Mouse (Mus musculus): ENCODE data around the gene Itpr1. TPM values are rescaled to one million over a fixed set of nuclear protein-coding genes. Genes with fewer than 3 reads are reported as not detected.

Itpr1 gene
- polyA plus RNA-seq, 1 experiment: not detected

DNA sequence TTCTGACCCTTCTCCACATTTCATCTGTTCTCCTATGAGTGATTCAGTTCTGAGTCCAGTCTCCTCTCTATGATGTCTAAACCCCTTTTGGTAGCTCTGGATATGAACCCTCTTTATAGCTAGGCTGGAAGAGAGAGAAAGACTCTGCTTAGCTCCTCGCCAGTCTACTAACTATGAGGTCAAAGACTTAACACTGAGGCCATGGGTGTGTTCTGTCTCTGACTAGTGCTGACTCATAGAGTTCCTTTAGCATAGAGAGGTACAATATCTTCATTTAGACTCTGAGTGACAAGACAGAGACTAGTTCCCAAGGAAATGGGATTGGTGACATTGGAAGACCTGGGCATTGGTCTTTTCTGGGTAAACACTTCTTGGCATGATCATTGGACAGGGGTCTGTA is 100.2 kb downstream of the Itpr1 start:
- WGBS: 92% methylated on average over 1 of the region's 1 CpGs
- H3K27ac ChIP-seq (ENCODE audit: insufficient read depth, low read depth, low read length): no peak overlapping the region
- H3K4me1 ChIP-seq (ENCODE audit: control insufficient read depth, insufficient read depth, low read length): no peaks in the 10 kb centered on the region
- TF ChIP-seq CTCF (IDR thresholded peaks at IDR 0.05; ENCODE audit: insufficient read depth, low read depth, low read length) (no peak), POLR2A (IDR thresholded peaks at IDR 0.05; ENCODE audit: insufficient read depth, low read depth, low read length) (no peak)
- H3K4me3 ChIP-seq (ENCODE audit: insufficient read depth, low read depth, low read length): no peak overlapping the region

DNA sequence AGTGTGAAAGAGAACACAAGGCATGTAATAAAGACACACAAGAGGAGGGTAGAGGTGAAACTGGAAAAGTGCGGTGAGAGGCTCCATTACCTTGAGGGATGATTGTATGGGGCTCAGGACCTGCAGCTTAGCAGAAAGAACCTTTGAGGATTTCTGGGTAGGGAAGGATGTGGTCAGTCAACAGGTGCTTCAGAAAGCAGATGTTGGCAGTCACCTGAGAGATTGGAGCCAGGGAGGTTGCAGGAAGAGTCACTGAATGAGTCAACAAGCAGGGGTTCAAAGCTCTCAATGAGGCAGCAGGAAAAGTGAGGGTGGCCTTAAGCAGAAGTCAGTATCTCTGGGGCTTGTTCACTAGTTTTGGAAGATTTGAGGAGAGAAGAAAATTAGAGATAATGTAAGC is 101.1 kb downstream of the Itpr1 start:
- no peak for TF ChIP-seq POLR2A (IDR thresholded peaks at IDR 0.05; ENCODE audit: insufficient read depth, low read depth, low read length)
- TF ChIP-seq CTCF (IDR thresholded peaks at IDR 0.05; ENCODE audit: insufficient read depth, low read depth, low read length): no peak
- 92% methylated on average over 1 of the region's 1 CpGs for WGBS
- H3K4me1 ChIP-seq (ENCODE audit: control insufficient read depth, insufficient read depth, low read length): no peaks in the 10 kb centered on the region
- no peak overlapping the region for H3K27ac ChIP-seq (ENCODE audit: insufficient read depth, low read depth, low read length)
- H3K4me3 ChIP-seq (ENCODE audit: insufficient read depth, low read depth, low read length): no peak overlapping the region

DNA sequence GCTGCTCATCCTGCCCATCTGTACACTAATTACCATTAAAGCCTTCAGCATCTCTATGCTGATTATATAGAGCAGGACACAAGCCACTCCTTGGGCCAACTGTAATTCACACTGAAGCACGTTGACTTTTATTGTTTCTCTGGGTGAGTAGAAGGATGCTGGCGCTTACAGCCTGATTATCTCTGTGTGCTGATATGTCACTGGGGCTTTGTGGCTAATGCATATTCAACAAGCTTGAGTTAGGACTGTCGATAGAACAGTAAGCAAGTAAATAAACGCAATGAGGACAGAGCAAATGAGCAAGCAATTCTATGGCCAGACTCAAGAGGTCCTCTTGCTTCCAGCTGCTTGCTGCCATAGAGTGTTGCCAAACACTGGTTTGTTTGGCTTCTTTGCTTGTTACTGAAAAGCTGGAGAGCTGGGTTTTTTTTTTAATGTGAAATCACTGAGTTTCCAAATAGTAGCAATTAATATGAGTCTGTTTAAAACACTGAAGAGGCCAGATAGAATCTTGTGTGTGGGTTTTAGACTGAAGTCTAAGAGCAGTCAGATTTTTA is 103.5 kb downstream of the Itpr1 start:
- H3K27ac ChIP-seq (ENCODE audit: insufficient read depth, low read depth, low read length): 0 out of 2 replicates have a peak overlapping the region, but pooled peaks have one; percentile 51
- WGBS: 29% methylated on average over 4 of the region's 4 CpGs
- H3K4me3 ChIP-seq (ENCODE audit: insufficient read depth, low read depth, low read length): no peak overlapping the region

DNA sequence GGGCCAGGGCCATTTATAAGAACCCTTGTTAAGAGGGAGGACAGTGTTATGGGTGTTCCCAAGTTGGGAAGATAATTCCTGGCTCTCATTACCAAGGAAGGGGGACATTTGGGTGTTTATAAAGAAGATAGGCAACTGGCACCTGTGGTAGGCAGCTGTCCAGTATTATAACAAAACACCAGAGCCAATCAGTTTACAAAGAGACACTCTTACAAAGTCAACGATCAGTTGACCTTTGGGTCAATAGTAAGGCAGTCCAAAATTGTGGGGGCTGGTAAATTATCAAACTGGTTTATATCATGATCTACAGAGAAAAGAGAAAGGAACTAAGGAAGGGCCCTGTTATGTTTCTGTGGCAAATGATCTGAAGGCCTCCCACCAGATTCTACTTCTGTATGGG is 104.1 kb downstream of the Itpr1 start:
- Histone ChIP-seq H3K4me3 (ENCODE audit: insufficient read depth, low read depth, low read length) (no peak overlapping the region), H3K27ac (ENCODE audit: insufficient read depth, low read depth, low read length) (no peak overlapping the region), H3K4me1 (ENCODE audit: control insufficient read depth, insufficient read depth, low read length) (no peaks in the 10 kb centered on the region)
- no peak for TF ChIP-seq POLR2A (IDR thresholded peaks at IDR 0.05; ENCODE audit: insufficient read depth, low read depth, low read length)
- no peak for TF ChIP-seq CTCF (IDR thresholded peaks at IDR 0.05; ENCODE audit: insufficient read depth, low read depth, low read length)
- WGBS: 74% methylated on average over 1 of the region's 1 CpGs

More for the DNA sequence above, 103.5 kb downstream of the Itpr1 start:
- no peaks in the 10 kb centered on the region for H3K4me1 ChIP-seq (ENCODE audit: control insufficient read depth, insufficient read depth, low read length)
- TF ChIP-seq CTCF (IDR thresholded peaks at IDR 0.05; ENCODE audit: insufficient read depth, low read depth, low read length): no peak
- TF ChIP-seq POLR2A (IDR thresholded peaks at IDR 0.05; ENCODE audit: insufficient read depth, low read depth, low read length): no peak

DNA sequence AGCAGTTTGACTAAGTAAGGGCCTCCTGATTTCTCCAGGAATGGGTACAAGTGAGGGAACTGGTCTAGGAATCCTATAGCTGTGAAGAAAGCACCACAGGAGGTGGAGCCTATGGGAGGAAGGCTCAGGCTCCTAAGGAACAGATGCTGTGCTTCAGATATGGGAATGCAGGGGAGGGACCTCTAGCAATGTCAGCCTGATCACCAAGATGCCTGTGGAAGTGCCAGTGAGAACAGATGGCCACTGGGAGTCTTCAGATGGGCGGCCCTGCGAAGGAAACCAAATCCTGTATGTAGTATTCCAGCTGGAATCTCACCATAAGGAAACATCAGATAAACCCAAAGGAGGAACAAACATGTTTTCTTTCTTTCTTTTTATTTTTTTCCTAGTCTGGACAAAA is 108.8 kb downstream of the Itpr1 start:
- no peak for TF ChIP-seq CTCF (IDR thresholded peaks at IDR 0.05; ENCODE audit: insufficient read depth, low read depth, low read length)
- no peak for TF ChIP-seq POLR2A (IDR thresholded peaks at IDR 0.05; ENCODE audit: insufficient read depth, low read depth, low read length)
- Histone ChIP-seq H3K4me1 (ENCODE audit: control insufficient read depth, insufficient read depth, low read length) (no peaks in the 10 kb centered on the region), H3K4me3 (ENCODE audit: insufficient read depth, low read depth, low read length) (no peak overlapping the region), H3K27ac (ENCODE audit: insufficient read depth, low read depth, low read length) (no peak overlapping the region)
- WGBS: 86% methylated on average over 2 of the region's 2 CpGs

DNA sequence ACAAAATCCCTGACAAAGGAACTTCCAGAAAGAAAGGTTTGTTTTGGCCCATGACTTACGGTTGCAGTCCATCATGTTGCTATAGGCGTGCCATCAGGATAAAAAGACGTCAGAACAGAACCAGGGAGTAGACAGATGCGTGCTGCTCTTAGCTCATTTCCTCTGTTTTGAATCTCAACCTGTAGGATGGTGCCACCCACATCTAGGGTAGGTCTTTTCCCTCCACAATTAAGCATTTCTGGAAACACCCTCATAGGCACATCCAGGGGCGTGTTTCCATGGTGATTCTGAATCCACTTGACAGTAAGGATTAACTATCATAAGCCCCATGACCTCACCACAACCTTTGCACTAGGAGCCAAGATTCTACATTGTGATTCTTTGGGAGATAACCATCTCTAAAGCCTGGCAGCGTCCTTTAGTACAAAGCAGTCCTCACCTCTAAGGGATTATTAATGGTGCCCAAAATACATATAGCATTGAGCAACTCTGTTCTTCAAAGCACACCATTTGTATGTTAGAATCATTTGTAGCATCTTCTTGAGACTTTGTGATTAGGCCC is 111.6 kb downstream of the Itpr1 start:
- Histone ChIP-seq H3K27ac (ENCODE audit: insufficient read depth, low read depth, low read length) (no peak overlapping the region), H3K4me1 (ENCODE audit: control insufficient read depth, insufficient read depth, low read length) (no peaks in the 10 kb centered on the region), H3K4me3 (ENCODE audit: insufficient read depth, low read depth, low read length) (no peak overlapping the region)
- 79% methylated on average over 6 of the region's 6 CpGs for WGBS
- no peak for TF ChIP-seq CTCF (IDR thresholded peaks at IDR 0.05; ENCODE audit: insufficient read depth, low read depth, low read length)
- no peak for TF ChIP-seq POLR2A (IDR thresholded peaks at IDR 0.05; ENCODE audit: insufficient read depth, low read depth, low read length)

DNA sequence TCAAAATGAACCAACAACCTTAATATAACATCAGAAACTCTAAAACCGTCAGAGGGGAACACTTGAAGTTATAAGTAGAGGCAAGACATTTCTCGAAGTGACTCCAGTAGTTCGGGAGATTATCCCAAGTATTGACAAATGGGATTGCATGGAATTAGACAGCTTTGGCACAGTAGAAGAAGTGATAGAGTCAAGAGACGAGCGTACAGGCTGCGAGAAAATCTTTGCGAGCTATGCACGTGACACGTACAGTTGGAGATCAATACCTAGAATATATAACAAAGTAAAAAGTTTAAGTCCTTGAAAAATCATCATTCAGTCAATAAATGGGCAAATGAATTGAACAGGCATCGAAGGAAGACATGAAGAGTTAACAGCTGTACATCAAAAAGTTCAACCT is 112.5 kb downstream of the Itpr1 start:
- TF ChIP-seq POLR2A (IDR thresholded peaks at IDR 0.05; ENCODE audit: insufficient read depth, low read depth, low read length) (no peak), CTCF (IDR thresholded peaks at IDR 0.05; ENCODE audit: insufficient read depth, low read depth, low read length) (no peak)
- no peak overlapping the region for H3K4me3 ChIP-seq (ENCODE audit: insufficient read depth, low read depth, low read length)
- H3K4me1 ChIP-seq (ENCODE audit: control insufficient read depth, insufficient read depth, low read length): peaks cover 3% of the 10 kb centered on the region; the same call in 1 of the 2 replicates
- 97% methylated on average over 10 of the region's 10 CpGs for WGBS
- no peak overlapping the region for H3K27ac ChIP-seq (ENCODE audit: insufficient read depth, low read depth, low read length)

DNA sequence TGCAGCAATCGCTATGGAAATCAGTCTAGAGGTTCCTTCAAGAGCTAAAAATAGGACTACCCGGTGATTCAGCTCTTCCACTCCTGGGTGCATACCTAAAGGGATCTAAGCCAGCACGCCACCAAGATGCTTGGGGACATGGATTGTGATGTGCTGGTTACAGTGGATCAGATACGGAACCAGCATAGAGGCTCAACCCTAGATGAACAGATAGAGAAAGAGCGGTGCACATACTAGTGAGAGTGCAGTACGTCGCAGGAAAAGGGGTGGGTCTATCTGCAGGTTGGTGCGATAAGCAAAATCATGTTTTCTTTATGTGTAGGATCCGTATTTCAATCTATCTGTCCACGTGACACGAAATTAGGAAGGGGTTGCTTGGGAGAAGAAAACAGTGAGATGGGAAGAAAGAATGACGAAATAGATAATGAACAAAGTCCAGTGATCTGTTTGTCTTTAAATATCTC is 113.1 kb downstream of the Itpr1 start:
- WGBS: 81% methylated on average over 12 of the region's 12 CpGs
- no peak overlapping the region for H3K4me3 ChIP-seq (ENCODE audit: insufficient read depth, low read depth, low read length)
- no peak overlapping the region for H3K27ac ChIP-seq (ENCODE audit: insufficient read depth, low read depth, low read length)
- H3K4me1 ChIP-seq (ENCODE audit: control insufficient read depth, insufficient read depth, low read length): peaks cover 4% of the 10 kb centered on the region; the same call in 1 of the 2 replicates
- no peak for TF ChIP-seq CTCF (IDR thresholded peaks at IDR 0.05; ENCODE audit: insufficient read depth, low read depth, low read length)
- no peak for TF ChIP-seq POLR2A (IDR thresholded peaks at IDR 0.05; ENCODE audit: insufficient read depth, low read depth, low read length)

DNA sequence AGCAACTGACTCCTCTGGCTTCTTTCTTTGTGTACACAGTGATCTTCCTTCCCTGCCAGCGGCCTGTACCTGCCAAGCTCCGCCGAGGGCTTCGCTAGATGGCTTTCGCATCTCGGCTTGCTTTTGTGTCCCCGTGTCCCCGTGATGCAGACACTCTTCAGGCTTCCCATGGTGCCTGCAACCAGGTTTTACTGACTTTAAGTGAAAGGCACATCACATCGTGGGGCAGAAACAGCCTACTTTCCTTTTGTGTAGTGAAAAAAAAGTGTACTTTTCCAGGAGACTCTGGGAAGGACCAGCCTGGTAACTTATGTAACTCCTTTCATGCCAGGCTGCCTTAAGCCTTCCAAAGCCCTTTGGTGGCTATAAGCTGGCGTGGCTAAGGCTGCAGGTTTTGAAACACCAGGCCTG is 113.9 kb downstream of the Itpr1 start:
- WGBS: 84% methylated on average over 10 of the region's 10 CpGs

More for the DNA sequence above, 113.9 kb downstream of the Itpr1 start:
- Histone ChIP-seq H3K4me1 (ENCODE audit: control insufficient read depth, insufficient read depth, low read length) (peaks cover 4% of the 10 kb centered on the region; the same call in 1 of the 2 replicates), H3K27ac (ENCODE audit: insufficient read depth, low read depth, low read length) (no peak overlapping the region), H3K4me3 (ENCODE audit: insufficient read depth, low read depth, low read length) (no peak overlapping the region)
- TF ChIP-seq CTCF (IDR thresholded peaks at IDR 0.05; ENCODE audit: insufficient read depth, low read depth, low read length) (no peak), POLR2A (IDR thresholded peaks at IDR 0.05; ENCODE audit: insufficient read depth, low read depth, low read length) (no peak)

Measured in olfactory bulb, adult 2 months (tissue).